Mouse (Mus musculus) small intestine, adult 2 months (tissue): ENCODE measurements at regions not wholly inside any gene's neighbourhood (a gene's known extent, or its start where the extent isn't known, plus 50 kb on each side); places are given as distances from the start of the nearest gene placed in this dataset.

Experiments used
- CTCF ChIP-seq: fragments of 200-500 bp; IDR thresholded peaks from 2 replicates; pipeline ENCODE4 v1.5.1; 2012; ENCODE audit warnings: low read depth, mild to moderate bottlenecking, control low read depth, inconsistent platforms, low read length, moderate library complexity, mixed read lengths; ENCODE audit not compliant: insufficient replicate concordance, insufficient read length; ENCODE audit errors: extremely low read depth
- POLR2A ChIP-seq: fragments of 200-500 bp; IDR thresholded peaks from 2 replicates; pipeline ENCODE4 v1.6.1; 2012; ENCODE audit warnings: low read depth, mild to moderate bottlenecking, control low read depth, inconsistent platforms, low read length, moderate library complexity

DNA sequence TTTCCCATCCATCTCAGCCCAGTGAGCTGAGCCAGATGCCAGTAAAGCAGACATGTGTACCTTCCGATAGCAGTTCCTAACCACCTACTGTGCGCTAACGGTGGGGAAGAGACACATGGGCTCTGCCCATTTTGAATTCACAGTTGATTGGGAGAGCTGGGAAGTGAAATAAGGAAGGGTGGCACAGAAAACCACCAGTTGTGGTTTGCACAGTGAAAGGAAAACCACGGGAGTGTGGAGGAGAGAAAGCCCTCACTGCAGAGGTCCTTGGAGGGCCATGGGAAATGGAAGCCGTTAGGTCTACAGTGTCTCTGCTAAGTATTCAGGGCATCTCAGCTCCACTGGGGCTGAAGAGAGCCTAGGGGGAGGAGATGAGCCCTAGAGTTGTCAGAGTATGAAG lies 132.7 kb upstream of the Mki67 start:
- TF ChIP-seq CTCF: no peak
- no peak for TF ChIP-seq POLR2A
